Mouse (Mus musculus) E14TG2a.4 (cell line): ENCODE measurements around the gene Mrc2.

Source experiments
- CTCF ChIP-seq: conservative IDR thresholded peaks from 2 replicates; pipeline ENCODE4 v1.5.1; 2014; ENCODE audit warnings: low read length
- NANOG ChIP-seq: IDR thresholded peaks from 2 replicates; pipeline ENCODE4 v1.6.1; 2014; ENCODE audit warnings: borderline replicate concordance, low read length, mixed read lengths

DNA sequence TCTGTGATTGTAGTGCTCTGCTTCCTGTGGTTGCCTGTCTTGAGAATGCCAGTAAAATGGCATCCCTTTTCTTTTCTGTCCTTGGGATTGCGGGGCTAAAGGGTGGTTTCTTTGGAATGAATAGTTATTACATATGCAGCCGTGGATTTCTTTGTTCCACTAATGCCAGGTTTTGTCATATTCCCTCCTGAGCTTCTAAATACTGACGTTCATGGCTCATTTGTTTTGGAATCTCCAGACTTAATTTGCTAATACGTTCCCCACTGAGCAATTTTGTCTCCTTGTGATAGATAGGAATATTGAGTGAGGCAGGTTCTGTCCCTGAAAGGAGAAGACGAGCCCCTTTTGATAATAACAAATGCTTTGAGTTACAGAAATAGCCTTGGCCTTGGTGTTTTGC is 31.3 kb upstream of the Mrc2 start:
- no peak for TF ChIP-seq CTCF
- no peak for TF ChIP-seq NANOG
